Mouse (Mus musculus): Measurements from ENCODE around the gene Adgrg6. TPM values are rescaled to one million over a fixed set of nuclear protein-coding genes. Genes with fewer than 3 reads are reported as not detected.
A peak's percentile ranks its signal among the peaks of the same experiment; 100 is the strongest.

Gene Adgrg6
- 1 to 10 TPM; 3.2 to 3.3 TPM for total RNA-seq (2021)
- long read RNA-seq, experiment 1, partial matches to known transcripts = 0 of 2 reads
- long read RNA-seq, experiment 1, other reads (novel, unspliced or antisense) = 2 of 2 reads
- long read RNA-seq, experiment 2, partial matches to known transcripts = 0 of 7 reads
- long read RNA-seq, experiment 2, other reads (novel, unspliced or antisense) = 7 of 7 reads

- DNase-seq = peak; percentile 59
Observed at GRCm38 (mm10) chr10:14544941-14545717, at the start of gene Adgrg6. Adgrg6 (minus strand) TSS chr10:14545659.

DNA sequence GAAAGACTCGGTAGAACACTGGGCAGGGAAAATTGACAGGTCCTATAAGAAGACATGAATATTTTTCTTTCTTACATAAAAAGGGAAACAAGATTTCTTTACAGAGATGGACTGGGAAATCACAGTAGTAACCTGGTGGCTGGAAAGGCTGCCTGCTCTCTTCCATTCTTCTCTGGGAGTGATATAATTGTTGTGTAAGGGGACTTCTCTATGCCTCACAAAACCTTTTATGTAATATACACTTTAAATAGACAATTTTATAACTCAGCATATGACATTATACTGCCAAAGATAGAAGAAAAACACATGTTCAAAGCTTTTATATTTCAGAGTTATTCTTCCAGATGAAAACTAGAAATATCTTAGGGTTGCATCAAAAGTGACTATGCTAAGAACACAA is 46.8 kb upstream of the Adgrg6 start:
- no peak for DNase-seq

GRCm38 (mm10) chr10:14590816-14591215 is 45.4 kb upstream of the Adgrg6 start:
- no peak for DNase-seq

- no peak for DNase-seq
Observed at GRCm38 (mm10) chr10:14589667-14590066, 44.2 kb upstream of the Adgrg6 start.

DNA sequence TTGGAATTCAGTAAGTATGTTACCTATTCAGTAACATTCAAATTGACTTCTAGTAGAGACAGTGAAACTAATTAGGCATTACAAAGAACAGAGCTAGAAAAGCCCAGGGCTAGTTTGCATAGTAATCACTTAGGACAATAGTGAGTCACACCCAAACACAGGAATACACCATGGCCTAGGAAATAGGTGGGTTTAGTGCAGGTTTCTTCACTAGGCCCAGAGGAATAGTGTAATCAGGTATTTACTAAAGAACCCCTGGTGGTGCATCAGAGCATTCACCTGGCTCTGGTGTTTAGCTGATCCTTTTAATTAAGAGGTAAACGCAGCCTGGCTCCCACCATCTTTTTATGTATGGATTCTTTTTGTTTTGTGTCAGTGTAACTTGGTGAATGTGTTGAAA is 38.0 kb upstream of the Adgrg6 start:
- DNase-seq = no peak

DNA sequence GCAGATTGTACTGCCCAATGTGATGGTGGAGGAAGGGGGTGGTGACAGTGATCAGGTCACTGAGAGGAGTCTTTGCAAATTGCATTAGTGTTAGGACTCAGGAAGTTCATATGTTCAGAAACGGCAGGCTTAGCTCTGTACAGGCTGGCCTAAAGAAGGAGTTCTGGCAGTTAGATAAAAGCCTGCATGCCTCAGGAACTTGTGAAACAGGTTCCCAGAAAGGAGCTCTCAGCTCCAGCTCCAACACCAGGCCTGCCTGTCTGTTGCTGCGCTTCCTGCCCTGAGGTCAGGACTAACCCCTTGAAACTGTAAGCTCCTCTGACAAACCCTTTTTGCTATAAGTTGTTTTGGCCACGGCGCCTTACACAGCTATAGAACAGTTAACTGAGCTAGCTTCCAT is 28.8 kb upstream of the Adgrg6 start:
- no peak for DNase-seq

- no peak for DNase-seq
Observed at GRCm38 (mm10) chr10:14571143-14571542, 25.7 kb upstream of the Adgrg6 start.

GRCm38 (mm10) chr10:14570616-14571015 is 25.2 kb upstream of the Adgrg6 start:
- no peak for DNase-seq

- DNase-seq = peak; percentile 6
Observed at GRCm38 (mm10) chr10:14546111-14546551, 672 bp upstream of the Adgrg6 start.

DNA sequence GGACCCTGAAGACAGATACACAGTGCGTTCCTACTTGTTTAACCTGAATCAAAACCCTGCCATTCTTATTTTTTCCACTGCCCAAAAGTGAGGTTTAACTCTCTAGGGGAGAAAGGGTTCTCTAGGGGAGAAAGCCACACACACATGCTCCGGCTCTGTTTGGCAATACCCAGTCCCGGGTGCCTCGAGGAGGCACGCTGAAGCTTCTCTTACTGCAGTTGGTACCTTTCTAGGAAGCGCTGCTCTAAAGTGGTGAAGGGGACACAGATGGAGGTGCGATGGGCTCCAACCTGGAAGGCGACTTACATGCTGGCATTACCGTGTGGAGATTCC is 885 bp downstream of the Adgrg6 start:
- DNase-seq = no peak

- DNase-seq = no peak
Observed at GRCm38 (mm10) chr10:14543511-14544067, 1.9 kb downstream of the Adgrg6 start.

- no peak for DNase-seq
Observed at GRCm38 (mm10) chr10:14537102-14537501, 8.4 kb downstream of the Adgrg6 start.

DNA sequence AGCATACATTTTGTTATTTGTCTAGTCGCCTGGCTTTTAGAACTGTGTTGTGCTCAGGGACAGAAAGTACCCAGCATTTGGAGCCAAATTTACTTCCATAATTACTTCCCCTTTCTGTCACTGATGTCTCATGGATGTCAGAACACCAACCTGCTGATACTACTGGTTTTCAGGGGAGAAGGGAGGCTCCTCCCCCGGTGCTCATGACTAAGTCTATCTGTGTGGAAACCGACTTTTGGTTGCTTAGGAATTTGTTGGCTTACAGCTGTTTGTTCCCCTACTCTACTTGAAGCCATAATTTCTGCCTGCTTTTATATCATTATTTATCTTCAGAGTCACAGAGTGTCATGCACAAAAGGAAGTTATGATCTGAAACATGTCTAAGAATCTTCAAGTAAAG is 14.4 kb downstream of the Adgrg6 start:
- no peak for DNase-seq

GRCm38 (mm10) chr10:14530670-14531069 is 14.8 kb downstream of the Adgrg6 start:
- no peak for DNase-seq

DNA sequence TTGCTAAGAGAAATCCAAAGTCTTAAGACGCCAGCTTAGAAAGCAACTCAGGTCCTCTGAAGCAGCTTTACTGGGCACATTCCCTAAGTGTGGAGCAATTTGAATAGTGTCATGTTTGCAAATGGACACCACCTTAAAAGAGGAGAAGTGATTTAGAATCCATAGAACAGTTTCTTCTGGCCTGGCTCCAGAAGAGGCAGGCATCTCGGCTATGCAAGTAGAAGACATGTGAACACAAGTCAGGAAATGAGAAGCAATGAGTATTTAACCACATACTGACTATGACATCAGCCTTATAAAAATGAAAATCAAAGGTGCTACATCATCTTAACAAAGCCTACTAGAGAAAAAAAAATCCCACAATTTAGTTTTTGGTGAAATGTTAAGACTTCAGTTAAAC is 17.7 kb downstream of the Adgrg6 start:
- no peak for DNase-seq

DNA sequence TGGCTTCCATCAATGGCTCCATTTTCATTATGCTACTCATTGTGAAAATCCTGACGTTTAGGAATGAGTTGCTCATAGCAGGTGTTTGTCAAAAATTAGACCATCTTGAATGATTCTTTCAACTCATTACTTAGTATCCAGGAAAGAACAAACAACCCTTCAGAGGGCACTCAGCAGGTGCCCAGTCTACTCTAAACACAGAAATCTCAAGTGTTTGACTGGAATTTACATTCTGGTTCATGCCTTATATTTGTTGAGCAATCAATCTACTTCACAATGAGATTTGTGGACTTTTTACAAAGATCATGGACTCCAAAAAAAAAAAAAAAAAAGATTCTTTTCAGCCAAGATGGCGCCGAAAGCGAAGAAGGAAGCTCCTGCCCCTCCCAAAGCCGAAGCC is 22.7 kb downstream of the Adgrg6 start:
- no peak for DNase-seq

DNA sequence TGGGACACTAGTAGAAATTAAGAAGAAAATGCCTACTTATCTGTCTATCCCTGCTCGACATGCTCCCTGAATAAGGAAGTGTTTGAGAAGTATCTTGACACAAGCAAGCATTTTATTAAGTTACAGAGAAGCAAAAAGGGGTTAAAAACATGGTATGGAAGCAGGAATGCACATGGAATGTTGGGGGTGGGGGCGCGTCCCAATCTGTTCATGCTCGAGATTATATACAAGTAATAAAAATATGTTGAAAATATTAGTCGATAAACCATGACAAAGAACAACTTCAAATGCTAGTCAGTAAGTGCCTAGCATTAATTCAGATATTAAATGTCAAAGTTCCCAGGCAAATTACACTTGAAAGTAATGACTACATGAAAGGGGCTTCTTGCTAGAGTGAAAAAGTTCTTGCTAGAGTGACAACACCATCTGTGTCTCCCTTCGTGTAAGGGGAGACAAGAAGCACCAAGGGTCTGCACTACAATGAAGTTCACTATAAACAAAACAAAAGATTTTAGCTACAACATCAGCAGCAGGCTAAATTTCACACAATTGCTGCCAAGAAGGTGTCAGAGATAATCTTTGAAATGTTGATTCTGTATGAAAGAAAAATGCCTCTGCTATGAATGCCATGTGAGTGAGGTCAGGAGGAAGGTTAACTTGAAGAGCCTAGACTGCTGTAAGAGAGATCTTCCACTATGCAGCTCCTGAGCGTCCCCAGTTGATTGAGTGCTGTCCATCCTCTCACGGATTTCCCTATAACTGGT is 24.4 kb downstream of the Adgrg6 start:
- no peak for DNase-seq

DNA sequence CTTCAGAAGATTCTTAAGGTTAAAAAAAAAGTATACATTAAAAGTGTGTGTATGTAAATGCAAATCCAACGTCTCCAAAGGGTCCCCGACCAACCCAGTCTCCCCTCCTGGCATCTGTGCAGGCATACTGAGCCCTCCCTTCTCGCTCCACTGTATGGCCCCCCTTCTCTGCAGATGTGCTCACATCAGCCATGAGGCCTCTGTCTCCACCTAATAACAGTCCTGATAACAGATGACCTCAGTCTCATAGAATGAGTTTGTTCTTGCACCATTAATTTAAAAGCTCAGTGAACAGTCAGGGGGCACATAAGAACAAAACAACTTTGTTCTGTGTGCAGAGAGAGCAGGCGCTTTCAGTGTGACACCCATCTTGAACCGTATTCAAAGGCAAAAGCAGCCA is 27.6 kb downstream of the Adgrg6 start:
- DNase-seq = no peak

- no peak for DNase-seq
Observed at GRCm38 (mm10) chr10:14511904-14512663, 33.4 kb downstream of the Adgrg6 start.

DNA sequence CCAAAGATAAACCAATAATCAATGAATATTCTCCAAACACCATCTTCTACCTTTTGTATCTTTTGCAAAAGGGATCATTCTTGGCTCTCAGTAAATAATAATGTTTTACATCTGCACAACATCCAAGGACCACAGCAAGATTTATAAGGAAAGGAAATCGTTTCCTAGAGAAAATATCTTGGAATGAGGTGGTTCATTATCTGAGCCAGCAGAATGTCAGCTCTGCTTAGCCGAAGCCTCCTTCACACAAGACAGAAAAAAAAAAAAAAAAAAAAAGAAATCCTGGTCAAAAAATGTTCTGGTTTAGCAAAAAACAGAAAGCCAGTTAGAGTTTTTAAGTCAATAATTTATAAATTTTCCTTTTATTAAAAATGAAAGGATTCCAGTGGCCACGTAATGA is 34.3 kb downstream of the Adgrg6 start:
- no peak for DNase-seq

- DNase-seq = no peak
Observed at GRCm38 (mm10) chr10:14495658-14496057, 49.8 kb downstream of the Adgrg6 start.

GRCm38 (mm10) chr10:14495204-14495603 is 50.3 kb downstream of the Adgrg6 start:
- no peak for DNase-seq
